Mouse (Mus musculus): ENCODE results near the gene Zbtb8b.
"Not testable (repeated sequence)": the region's sequence is repeated elsewhere in the genome, so short reads cannot be mapped to it uniquely, and the experiment has no call there.

Gene Zbtb8b

GRCm38 (mm10) chr4:129415892-129416291, 24.8 kb downstream of the Zbtb8b start:
- no peak for DNase-seq

GRCm38 (mm10) chr4:129410991-129411390, 29.7 kb downstream of the Zbtb8b start:
- DNase-seq, result no peak

GRCm38 (mm10) chr4:129410532-129410931, 30.1 kb downstream of the Zbtb8b start:
- DNase-seq, result not testable (repeated sequence)

- peak; percentile 80 for DNase-seq
Observed at GRCm38 (mm10) chr4:129406447-129406846, 34.2 kb downstream of the Zbtb8b start.

- no peak for DNase-seq
Observed at GRCm38 (mm10) chr4:129399813-129400212, 40.8 kb downstream of the Zbtb8b start.

- DNase-seq, result no peak
Observed at GRCm38 (mm10) chr4:129396960-129397359, 43.7 kb downstream of the Zbtb8b start.

GRCm38 (mm10) chr4:129394089-129394870, 46.4 kb downstream of the Zbtb8b start:
- DNase-seq, result peak; percentile 16

- no peak for DNase-seq
Observed at GRCm38 (mm10) chr4:129390936-129391557, 49.6 kb downstream of the Zbtb8b start.

- no peak for DNase-seq
Observed at GRCm38 (mm10) chr4:129390216-129390743, 50.4 kb downstream of the Zbtb8b start.

GRCm38 (mm10) chr4:129388404-129388803, 52.2 kb downstream of the Zbtb8b start:
- peak; percentile 16 for DNase-seq

- no peak for DNase-seq
Observed at GRCm38 (mm10) chr4:129386989-129387388, 53.7 kb downstream of the Zbtb8b start.

- DNase-seq, result no peak
Observed at GRCm38 (mm10) chr4:129386269-129386946, 54.2 kb downstream of the Zbtb8b start.

GRCm38 (mm10) chr4:129385685-129386084, 55.0 kb downstream of the Zbtb8b start:
- DNase-seq, result no peak

GRCm38 (mm10) chr4:129384440-129384839, 56.2 kb downstream of the Zbtb8b start:
- DNase-seq, result no peak

GRCm38 (mm10) chr4:129383586-129383985, 57.1 kb downstream of the Zbtb8b start:
- DNase-seq, result no peak

GRCm38 (mm10) chr4:129382488-129382887, 58.2 kb downstream of the Zbtb8b start:
- no peak for DNase-seq

GRCm38 (mm10) chr4:129382029-129382428, 58.6 kb downstream of the Zbtb8b start:
- peak; percentile 20 for DNase-seq

- no peak for DNase-seq
Observed at GRCm38 (mm10) chr4:129381148-129381547, 59.5 kb downstream of the Zbtb8b start.

GRCm38 (mm10) chr4:129379805-129380204, 60.8 kb downstream of the Zbtb8b start:
- no peak for DNase-seq

GRCm38 (mm10) chr4:129377601-129378390, 62.9 kb downstream of the Zbtb8b start, which contains the start of gene Zbtb8a:
Gene Zbtb8a, minus strand, starts transcription at chr4:129378116.
- peak; percentile 87 for DNase-seq

- peak; percentile 67 for DNase-seq
Observed at GRCm38 (mm10) chr4:129376961-129377545, 63.6 kb downstream of the Zbtb8b start.

GRCm38 (mm10) chr4:129375821-129376220, 64.8 kb downstream of the Zbtb8b start:
- DNase-seq, result no peak
